Mouse (Mus musculus) adrenal gland, adult 18-20 months (tissue): ENCODE results near the gene Ralgds. TPM values are rescaled to one million over a fixed set of nuclear protein-coding genes. Genes with fewer than 3 reads are reported as not detected.
A peak's percentile ranks its signal among the peaks of the same experiment; 100 is the strongest.

Experiments used
- DNase-seq, 2 experiments: peaks; one replicate each; pipeline ENCODE4 v3.0.0; 2021 to 2022; ENCODE audit warnings: low spot score in 2 of 2
- total RNA-seq, 2 experiments: library from RNA; stranded (reverse); gene quantifications; 1 replicate in 1 of 2; 2 replicates in 1 of 2; pipeline ENCODE4 v1.2.3; 2021

Ralgds gene
- total RNA-seq, 2 experiments from 2014 or later: 24.3 to 24.4 TPM

DNA sequence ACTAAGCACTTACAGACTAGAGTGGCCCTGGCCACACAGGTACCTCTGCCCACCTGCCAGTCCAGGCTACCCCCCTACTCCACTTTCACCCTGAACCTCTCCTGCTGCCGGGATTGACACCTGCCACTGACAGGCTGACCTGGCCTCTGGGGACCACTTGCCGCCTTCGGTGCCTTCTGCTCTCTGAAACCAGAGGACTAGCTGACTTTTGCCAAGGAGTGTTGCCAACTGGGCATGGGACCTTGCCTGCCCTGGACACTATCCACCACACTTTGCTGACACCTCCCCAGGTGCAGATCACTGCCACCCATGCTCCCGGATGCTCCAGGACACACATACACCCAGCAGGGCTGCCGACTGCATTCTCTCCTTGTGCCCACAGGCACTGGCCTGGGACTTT lies 39.4 kb downstream of the Ralgds start:
- DNase-seq: no peak

DNA sequence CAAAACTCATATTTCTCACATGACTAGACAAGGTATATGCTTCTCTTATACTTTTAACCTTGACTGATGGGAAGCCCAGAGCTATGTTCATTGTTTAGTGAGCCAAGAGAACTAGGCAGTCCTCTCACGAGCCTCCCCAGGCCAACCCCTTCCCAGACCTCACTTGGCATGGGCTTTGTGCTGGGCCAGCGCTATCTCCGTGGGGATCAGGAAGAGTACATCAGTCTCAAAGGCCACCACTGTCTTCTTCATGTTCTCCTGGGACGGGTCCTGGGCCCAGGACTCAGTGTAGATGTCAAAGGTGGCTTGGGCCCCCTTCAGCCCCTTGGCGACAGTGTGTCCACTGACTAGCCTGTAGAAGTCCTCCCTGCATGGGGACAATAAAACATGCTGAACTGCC lies 44.5 kb downstream of the Ralgds start:
- no peak for DNase-seq

DNA sequence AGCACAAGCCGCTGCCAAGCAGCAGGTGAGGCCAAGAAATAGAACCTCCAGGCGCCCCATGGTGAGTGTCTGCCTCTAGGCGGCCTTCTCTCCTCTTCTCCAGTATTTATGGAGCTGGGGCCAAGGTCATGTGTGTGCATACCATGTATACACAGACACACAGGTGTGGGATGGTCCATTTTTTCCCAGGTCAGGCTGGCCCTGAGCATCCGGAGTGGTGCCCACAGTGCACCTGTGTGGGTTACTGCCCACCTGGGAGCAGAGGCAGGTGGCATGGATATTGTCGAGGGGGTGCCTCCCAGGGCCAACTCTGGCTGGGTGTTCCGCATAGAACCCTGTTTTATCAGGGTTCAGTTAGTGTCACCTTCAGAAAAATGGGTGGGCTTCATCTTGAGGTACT lies 50.4 kb downstream of the Ralgds start, which contains the start of gene Cel:
Gene Cel, minus strand, starts transcription at position 101 of the 400 bp plus-strand sequence.
- DNase-seq: no peak

DNA sequence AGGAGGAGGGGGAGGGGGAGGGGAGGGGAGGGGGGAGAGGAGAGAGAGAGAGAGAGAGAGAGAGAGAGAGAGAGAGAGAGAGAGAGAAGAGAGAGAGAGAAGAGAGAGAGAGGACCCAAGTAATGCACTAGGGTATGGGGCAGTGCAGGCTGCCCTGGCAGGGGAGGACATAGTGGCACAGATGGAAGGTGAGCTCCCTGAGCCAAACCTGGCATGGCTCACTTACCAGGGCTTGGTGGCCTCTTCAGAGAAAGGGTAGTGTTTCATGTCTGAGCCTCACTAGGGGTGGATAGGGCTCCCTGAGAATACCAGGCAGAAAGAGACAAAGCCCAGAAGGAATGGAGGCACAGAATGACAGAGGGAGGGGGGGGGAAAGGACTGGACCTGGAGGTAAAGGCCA lies 50.9 kb downstream of the Ralgds start:
- no peak for DNase-seq

DNA sequence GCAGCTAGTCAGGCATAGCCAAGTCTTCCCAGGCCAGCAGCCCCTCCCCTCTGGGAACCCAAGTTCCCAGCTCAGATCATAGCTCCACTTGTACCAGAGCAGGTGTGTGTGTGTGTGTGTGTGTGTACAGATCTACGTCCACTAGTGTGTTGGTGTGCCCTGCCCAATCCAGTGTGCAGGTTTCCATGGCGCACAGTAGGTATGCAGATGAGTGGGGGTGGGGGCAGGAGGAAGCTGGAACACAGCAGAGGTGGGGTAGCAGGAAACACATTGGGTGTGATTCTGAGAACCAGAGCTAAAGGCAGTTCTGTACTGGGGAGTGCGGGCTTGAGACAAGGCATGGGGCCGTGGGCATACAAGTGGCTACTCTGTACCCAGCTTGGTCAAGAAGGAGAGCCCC lies 51.5 kb downstream of the Ralgds start:
- DNase-seq: no peak

DNA sequence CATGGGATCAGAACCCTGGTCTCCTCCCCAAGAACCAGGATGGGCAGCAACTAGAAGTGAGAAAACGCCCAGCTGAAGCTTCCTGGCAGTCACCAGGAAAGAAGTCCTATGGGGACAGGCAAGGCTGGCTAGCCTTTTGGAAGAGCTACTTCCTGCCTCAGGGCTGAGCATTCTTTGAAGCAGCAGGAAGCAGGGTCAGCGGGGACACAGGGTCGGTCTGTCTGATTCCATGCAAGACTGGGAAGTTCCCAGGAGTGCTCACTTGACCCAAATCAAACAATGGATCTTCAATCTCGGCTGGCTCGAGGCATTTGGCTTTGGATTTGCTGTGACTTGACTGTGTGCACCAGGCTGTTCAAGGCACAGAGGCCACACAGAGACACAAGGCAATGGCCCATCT lies 53.6 kb downstream of the Ralgds start:
- DNase-seq: no peak

DNA sequence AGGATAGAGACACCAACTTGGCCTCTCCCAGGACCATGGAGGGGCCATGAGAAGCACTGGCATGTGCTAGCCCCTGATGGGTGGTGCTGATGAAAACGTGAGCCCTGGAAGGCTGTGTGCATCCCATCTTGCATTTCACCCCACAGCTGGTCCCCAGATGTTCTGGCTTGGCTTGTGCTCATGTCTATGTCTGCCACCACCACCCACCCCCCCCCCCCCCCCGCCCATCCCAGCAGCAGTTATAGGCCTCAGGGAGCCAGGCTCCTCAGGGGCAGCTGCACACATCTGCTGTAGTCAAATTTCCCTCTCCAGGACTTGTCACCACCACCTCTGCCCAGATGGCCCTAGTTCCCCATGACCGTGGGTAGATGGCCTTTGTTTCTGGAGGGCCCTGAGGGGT lies 57.0 kb downstream of the Ralgds start:
- no peak for DNase-seq

DNA sequence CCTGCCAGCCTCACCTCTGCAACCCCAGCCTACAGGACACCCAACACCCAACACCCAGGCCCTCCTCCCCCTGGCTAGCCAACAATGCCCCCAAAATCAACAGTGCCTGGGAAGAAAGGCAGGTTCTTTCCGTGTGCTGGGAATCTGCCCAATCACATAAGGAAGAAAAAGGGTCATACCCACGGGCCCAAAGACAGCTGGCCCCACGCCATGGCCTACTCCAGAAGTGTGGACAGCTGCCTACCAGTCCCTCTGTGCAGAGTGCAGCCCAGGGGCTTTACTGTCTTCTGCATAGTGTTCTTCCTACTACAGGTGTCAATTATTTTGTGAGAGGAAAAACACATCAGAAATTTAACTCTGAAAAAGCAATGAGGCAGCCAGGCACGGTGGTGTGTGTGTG lies 62.4 kb downstream of the Ralgds start:
- no peak for DNase-seq

DNA sequence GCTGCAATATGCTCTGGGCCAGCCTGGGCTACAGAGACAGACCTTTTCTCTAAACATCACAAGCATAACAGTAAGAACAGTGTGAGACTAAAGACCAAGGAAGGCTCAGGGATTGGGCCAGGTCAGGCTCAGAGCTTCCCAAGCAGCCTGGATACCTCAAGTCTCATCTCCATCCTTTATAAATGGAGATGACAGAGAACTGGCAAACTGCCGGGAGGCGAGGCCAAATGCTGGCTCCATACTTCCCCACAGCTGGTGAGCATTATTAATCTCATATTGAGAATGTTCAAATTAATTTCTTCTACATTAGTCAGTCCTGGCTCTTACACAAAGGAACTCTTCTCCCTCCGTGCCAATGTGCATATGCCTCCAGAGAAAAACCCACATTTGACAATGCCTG lies 63.9 kb downstream of the Ralgds start:
- no peak for DNase-seq

DNA sequence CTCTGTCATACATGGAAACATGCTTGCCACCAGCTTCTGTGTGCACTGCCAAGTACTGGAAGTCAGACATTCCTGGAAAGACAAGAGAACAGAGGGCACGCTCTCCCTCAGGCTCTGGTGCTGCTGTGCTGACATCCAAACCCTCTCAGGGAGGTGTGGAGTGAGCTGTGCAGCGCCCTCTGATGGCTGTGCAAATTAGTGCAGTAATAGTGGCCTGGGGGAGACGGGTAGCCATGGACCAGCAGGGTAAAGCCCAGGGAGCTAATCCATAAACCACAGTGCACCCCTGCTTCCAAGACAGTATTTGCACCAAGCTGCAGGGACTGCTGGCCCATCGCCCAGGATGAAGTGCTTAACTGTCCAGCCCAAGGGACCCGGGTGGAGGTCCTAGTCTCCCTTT lies 65.1 kb downstream of the Ralgds start:
- DNase-seq: no peak

DNA sequence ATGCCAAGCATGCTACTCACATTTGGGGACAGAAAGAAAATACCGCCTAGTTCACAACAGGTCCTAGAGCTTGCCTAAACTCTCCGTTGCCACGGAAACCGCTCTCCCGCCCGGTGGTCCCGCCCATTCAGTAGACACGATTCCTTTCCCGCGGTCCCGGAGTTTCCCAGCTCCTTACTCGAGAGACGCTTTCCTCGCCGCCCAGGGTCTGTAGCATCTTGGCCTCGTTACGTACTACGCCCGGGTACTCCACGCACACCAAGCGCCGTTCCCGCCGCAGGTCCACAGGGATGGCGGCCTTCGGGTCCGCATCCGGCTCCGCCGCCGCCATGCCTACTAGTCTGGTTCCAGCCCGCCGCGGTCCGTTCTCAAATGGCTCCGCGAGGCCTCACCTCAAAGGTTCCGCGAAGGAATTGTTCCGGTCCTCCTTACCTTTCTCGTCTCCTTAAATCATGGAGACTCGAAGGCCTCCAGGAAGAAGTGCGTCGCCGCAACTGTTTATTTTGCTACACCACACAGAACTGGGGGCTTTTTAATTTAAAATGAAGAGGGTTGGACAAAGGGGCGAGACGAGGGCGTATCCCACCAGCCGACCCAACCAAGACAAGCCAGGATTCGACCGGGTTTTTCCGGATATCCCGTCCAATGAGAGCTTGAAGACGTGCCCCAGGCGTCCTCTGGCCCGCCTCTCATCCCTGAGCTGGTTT lies 69.9 kb downstream of the Ralgds start:
- peak; percentile 85 to 88 for DNase-seq

DNA sequence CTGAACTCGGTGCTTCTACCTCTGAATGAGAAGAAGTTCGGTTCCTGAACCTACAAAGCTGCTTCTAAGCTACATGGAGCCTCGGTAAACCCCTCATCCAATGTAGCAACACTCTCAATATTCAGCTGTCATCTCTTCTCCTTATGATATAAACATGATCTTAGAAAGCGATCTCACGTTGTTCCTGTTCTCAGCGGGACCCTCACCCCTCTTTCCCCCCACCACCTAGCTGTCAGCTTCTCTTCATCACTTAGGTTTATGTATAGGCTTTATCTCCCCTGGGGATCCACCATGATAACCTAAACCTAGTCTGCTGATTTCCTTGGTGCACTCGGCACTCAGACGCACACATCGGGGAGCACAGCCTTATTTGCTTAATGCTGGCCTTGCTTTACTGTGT lies 70.7 kb downstream of the Ralgds start, which contains the start of gene Gtf3c5:
Gene Gtf3c5, minus strand, starts transcription at position 101 of the 400 bp plus-strand sequence.
- no peak for DNase-seq

DNA sequence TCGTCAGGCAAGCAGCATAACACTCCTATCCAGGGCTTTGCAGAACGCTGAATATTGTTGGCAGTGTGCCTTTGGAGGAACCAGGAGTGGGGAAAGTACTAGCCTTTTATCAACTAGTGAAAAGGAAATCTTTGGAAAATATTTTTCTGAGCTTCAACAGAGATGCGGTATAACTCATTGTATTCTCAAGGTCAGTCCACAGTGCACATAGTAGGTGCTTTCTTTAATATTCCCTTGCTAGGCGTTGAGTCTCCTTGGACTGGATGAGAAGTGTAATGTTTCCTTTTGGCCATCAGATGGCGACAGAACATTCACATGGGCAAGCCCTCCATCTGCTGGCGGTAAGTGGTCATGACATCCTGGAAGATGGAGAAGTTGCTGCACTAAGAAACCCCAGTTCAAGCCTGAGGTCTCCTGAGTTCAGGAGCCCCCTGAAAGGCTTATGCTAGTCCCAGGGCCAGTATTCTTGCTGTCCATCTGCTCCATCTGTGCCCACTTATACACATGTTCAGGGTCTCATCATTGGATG lies 72.2 kb downstream of the Ralgds start:
- DNase-seq: peak; percentile 66

DNA sequence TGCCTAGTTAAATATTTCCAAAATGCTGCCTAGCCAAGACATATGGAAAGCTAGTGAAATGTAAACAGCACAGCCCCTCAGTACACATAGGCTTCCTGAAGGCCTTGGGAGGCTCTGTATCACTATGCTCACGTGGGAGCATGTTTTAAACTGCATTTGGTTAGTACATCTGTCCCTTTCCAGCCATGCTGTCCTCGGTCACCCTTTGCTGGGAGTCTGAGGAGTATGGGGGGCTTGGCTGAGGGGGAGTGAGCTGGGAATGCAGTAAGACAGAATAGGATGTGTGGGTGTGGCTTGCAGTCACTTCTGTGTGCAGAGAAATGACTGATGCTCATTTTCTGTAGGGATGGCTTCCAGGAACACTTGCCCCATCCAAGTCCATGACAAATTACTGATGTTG lies 72.8 kb downstream of the Ralgds start:
- no peak for DNase-seq

DNA sequence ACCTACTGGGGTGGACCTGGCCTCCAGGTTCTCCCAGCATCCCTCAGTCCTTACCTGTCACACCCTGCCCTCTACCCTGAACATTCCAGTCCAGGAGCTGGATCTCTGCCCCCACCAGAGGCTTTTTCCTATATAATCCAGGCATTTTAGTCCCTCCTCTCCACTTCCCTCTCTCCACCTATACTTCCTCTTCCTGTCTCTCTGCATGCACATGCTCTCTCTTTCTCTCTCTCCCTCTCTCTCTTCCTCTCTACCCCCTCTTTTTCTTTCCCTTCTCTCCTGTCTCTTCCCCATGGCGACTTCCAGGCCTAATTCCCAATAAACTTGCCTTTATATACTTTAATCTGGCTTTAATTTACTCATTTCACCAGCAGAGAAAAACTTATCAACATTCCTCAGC lies 75.6 kb downstream of the Ralgds start:
- DNase-seq: no peak

DNA sequence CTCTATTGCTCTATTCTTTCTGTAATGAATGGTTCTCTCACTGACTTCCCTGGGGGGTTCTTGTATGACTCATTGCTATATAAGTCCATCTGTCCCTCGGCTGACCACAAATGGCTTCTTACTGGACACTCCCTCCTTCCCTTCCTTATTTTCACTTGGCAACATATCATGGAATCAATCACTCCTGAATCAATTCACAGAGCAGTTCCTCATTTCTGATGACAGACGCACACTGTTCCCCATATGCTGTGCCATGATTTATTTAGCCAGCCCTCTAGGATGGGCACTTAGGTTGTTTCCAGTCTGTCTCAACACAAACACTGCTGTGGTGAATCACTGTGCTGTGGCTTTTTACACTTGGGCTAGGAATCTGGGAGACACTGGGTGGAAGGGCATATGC lies 78.6 kb downstream of the Ralgds start:
- no peak for DNase-seq

DNA sequence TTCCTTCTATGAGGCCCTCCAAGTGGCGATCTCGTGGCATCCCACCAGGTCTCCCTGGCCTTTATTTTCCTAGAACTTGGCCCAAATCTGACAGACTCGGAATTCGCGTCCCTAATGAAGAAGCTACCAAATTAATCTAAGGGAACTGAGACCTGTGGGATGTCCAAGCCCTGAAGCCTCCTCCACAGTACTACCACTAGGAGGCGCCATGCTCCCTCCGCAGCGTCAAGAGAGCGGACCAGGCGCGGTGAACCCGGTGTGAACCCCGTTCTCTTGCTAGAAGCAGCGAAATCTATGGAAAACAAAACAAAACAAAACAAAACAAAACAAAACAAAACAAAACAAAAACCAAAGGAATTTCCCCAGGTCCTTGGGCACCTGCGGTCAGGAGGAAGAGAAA lies 79.9 kb downstream of the Ralgds start:
- peak; percentile 57 to 68 for DNase-seq

DNA sequence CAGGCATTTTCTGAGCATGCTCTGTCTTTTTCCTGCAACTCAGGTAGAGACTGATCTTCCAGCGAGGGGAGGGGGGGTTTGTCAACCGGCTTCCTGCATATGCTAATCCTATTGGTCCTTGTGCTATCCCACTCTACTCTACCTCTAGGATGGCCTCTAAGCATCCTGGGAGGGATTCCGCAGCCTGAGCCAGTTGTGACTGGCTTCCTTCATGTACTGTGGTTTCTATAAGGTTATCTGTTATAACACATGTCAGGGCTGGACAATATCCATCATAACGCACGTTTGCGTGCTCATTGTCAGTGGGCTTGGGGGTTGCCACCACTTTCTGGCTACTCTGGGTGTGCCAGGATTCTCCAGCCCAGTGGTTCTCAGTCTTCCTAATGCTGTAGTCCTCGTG lies 83.1 kb downstream of the Ralgds start:
- DNase-seq: no peak

DNA sequence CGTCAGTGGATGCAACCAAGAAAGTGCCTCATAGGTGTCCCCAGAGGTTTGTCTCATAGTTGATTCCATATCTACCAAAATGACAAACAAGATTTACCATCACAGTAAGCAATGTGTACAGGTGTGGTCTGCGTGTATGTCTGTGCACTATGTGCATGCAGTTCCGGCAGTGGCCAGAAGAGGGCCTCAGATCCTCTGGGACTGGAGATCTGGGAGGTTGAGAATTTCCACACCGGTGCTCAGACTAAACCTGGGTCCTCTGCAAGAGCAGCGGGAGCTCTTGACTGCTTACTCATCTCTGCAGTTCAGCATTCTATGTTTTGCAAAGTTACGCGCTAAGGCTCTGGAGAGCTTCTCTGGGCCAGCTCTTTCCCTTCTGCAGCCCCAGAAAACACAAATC lies 84.1 kb downstream of the Ralgds start:
- DNase-seq: no peak

DNA sequence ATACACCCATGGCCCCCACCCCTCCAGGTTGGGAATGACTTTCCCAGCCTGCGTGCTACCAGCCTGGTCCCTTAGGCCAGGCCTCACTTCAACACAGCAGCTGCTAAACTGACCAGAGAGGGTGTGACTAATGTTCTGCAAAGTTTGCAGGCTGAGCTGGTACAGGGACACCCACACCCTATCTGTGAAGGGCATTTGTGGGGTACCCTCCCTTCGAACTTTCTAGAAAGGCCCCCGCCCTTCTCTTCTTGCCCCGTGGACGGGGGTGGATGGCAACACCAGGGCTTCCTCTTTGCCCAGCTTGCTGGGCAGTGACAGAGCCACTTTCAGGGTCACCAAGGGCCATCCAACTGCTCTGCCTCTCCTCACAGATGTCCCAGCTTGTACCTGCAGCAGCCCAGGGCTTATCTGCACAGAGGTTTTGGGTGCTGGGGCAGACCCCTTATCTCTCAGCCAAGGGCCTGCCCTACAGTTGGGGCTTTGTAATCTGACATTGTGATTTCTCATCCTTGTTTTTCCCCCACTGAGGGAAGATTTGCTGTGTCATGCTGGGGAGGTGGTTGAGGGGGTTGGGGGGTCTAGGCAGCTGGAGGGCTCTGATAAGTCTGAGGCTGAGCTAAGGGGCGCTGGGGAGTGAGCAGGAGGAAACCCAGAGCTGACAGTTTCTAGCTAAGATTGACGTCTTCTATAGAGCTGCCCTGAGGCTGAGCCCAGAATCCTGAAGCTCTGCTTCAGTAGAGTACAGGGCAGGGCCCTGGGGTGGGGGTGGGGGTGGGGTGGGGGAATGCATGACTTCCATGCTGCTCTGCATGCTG lies 85.0 kb downstream of the Ralgds start:
- no peak for DNase-seq

DNA sequence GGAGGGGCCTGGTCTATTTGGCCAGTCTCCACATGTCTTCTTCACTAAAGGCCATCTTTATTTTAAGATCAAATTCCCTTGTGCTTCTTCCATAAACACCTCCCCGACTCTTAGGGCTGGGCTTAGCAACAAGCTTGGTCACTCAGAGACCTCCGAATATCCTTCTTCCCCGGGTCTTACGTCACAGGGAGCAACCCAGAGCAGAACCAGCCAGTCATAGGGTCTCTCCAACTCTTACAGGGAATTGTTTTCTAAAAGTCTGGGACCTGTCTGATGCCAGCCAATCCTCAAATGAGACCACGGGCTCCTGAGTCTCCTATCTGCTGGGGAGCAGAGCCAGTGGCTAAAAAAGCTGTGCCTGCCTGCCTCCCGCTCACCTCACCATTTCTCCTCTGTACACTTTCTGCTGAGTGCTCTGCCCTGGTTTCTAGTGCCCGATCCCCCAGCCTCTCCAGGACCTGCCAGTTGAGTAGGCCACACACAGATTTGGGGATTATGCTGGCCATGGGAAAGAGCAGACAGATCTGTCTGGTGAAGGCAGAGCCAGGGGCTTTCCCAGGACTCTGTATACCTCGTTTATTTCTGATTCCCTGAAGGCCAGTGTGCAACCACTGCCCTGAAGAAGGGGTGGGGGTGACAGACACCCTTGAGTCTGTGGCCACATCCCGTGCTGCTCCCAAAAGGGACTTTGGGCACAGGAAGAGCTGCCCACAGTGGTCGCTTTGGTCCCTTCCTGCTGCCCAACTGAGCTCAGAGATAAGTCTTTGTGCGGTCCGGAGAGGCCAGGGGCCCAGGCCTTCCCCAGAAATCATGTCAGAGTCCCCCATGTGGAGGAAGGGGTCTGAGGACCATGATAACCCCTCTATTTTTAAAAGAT lies 86.0 kb downstream of the Ralgds start:
- no peak for DNase-seq
